Mouse (Mus musculus): ENCODE results near the gene Wdr4.
"Not testable (repeated sequence)": the region's sequence is repeated elsewhere in the genome, so short reads cannot be mapped to it uniquely, and the experiment has no call there.

The Wdr4 gene

GRCm38 (mm10) chr17:31535871-31536629, 16.3 kb upstream of the Wdr4 start:
- no peak for DNase-seq (ENCODE audit: low read depth, low spot score)

GRCm38 (mm10) chr17:31535358-31535757, 15.6 kb upstream of the Wdr4 start:
- DNase-seq (ENCODE audit: low read depth, low spot score), result no peak

- not testable (repeated sequence) for DNase-seq (ENCODE audit: low read depth, low spot score)
Measured at GRCm38 (mm10) chr17:31532331-31532730, 12.6 kb upstream of the Wdr4 start.

- no peak for DNase-seq (ENCODE audit: low read depth, low spot score)
Measured at GRCm38 (mm10) chr17:31531441-31532158, 11.8 kb upstream of the Wdr4 start.

- no peak for DNase-seq (ENCODE audit: low read depth, low spot score)
Measured at GRCm38 (mm10) chr17:31529314-31529713, 9.5 kb upstream of the Wdr4 start.

GRCm38 (mm10) chr17:31525816-31526215, 6.0 kb upstream of the Wdr4 start:
- DNase-seq (ENCODE audit: low read depth, low spot score), result no peak

GRCm38 (mm10) chr17:31525114-31525513, 5.3 kb upstream of the Wdr4 start:
- DNase-seq (ENCODE audit: low read depth, low spot score), result no peak

- DNase-seq (ENCODE audit: low read depth, low spot score), result no peak
Measured at GRCm38 (mm10) chr17:31521948-31522347, 2.2 kb upstream of the Wdr4 start.

- DNase-seq (ENCODE audit: low read depth, low spot score), result peak; percentile 61
Measured at GRCm38 (mm10) chr17:31520895-31521294, 1.1 kb upstream of the Wdr4 start.

- DNase-seq (ENCODE audit: low read depth, low spot score), result no peak
Measured at GRCm38 (mm10) chr17:31519344-31519945, 335 bp downstream of the Wdr4 start.

GRCm38 (mm10) chr17:31514696-31515095, 5.1 kb downstream of the Wdr4 start:
- DNase-seq (ENCODE audit: low read depth, low spot score), result no peak

GRCm38 (mm10) chr17:31512593-31512992, 7.2 kb downstream of the Wdr4 start:
- no peak for DNase-seq (ENCODE audit: low read depth, low spot score)

GRCm38 (mm10) chr17:31511792-31512495, 7.8 kb downstream of the Wdr4 start:
- DNase-seq (ENCODE audit: low read depth, low spot score), result peak; percentile 77

- no peak for DNase-seq (ENCODE audit: low read depth, low spot score)
Measured at GRCm38 (mm10) chr17:31510944-31511343, 8.8 kb downstream of the Wdr4 start.

- DNase-seq (ENCODE audit: low read depth, low spot score), result no peak
Measured at GRCm38 (mm10) chr17:31506282-31506681, 13.5 kb downstream of the Wdr4 start.

GRCm38 (mm10) chr17:31505013-31505412, 14.8 kb downstream of the Wdr4 start:
- no peak for DNase-seq (ENCODE audit: low read depth, low spot score)

GRCm38 (mm10) chr17:31503936-31504335, 15.8 kb downstream of the Wdr4 start:
- DNase-seq (ENCODE audit: low read depth, low spot score), result no peak

GRCm38 (mm10) chr17:31503337-31503736, 16.4 kb downstream of the Wdr4 start:
- no peak for DNase-seq (ENCODE audit: low read depth, low spot score)

- DNase-seq (ENCODE audit: low read depth, low spot score), result no peak
Measured at GRCm38 (mm10) chr17:31502261-31502927, 17.4 kb downstream of the Wdr4 start.

- no peak for DNase-seq (ENCODE audit: low read depth, low spot score)
Measured at GRCm38 (mm10) chr17:31500908-31501307, 18.9 kb downstream of the Wdr4 start.

- DNase-seq (ENCODE audit: low read depth, low spot score), result no peak
Measured at GRCm38 (mm10) chr17:31500416-31500815, 19.4 kb downstream of the Wdr4 start.

All from retina, adult 2 months (tissue).